Mouse (Mus musculus) macrophage (primary cell): Measurements from ENCODE around the gene Pramel1. TPM values are rescaled to one million over a fixed set of nuclear protein-coding genes. Genes with fewer than 3 reads are reported as not detected.
"Not testable (repeated sequence)": the region's sequence is repeated elsewhere in the genome, so short reads cannot be mapped to it uniquely, and the experiment has no call there.

Experiments used
- H3K27ac ChIP-seq: fragments of 350-480 bp; formaldehyde crosslinking; 2 replicates; pipeline ENCODE4 v1.9.0; 2021
- H3K36me3 ChIP-seq: fragments of 350-480 bp; formaldehyde crosslinking; 2 replicates; pipeline ENCODE4 v1.9.0; 2021; ENCODE audit errors: inconsistent target
- H3K4me3 ChIP-seq: fragments of 350-480 bp; formaldehyde crosslinking; 2 replicates; pipeline ENCODE4 v1.9.0; 2021; ENCODE audit errors: inconsistent target
- H3K79me2 ChIP-seq: fragments of 350-480 bp; formaldehyde crosslinking; 2 replicates; pipeline ENCODE4 v1.9.0; 2021; ENCODE audit errors: inconsistent target
- WGBS: methylation state at CpG from one replicate; pipeline ENCODE4 v1.1.7; 2026; ENCODE audit warnings: inconsistent platforms; ENCODE audit not compliant: missing documents; 5-methylcytosine and 5-hydroxymethylcytosine counted together
- polyA plus RNA-seq: library from polyadenylated mRNA; stranded (reverse); fragments of 250-400 nt; gene quantifications from 3 replicates; pipeline ENCODE4 v1.2.4, GENCODE M21; 2018; ENCODE audit warnings: inconsistent platforms
- total RNA-seq, 78 experiments: library from RNA; depleted of rRNA; stranded (reverse); fragments of 250-400 nt; gene quantifications; 1 replicate in 9 of 78; 2 replicates in 24 of 78; 3 replicates in 43 of 78; 4 replicates in 2 of 78; pipeline ENCODE4 v1.2.4; 2018; ENCODE audit warnings: inconsistent platforms in 56 of 78

Pramel1 gene
- not detected for total RNA-seq (2018; cell fraction: chromatin; rRNA removed)
- not detected for total RNA-seq (2018; cell fraction: cytosol; rRNA removed)
- not detected for total RNA-seq (2018; cell fraction: nucleus; rRNA removed)
- not detected in 3 replicates for polyA plus RNA-seq

DNA sequence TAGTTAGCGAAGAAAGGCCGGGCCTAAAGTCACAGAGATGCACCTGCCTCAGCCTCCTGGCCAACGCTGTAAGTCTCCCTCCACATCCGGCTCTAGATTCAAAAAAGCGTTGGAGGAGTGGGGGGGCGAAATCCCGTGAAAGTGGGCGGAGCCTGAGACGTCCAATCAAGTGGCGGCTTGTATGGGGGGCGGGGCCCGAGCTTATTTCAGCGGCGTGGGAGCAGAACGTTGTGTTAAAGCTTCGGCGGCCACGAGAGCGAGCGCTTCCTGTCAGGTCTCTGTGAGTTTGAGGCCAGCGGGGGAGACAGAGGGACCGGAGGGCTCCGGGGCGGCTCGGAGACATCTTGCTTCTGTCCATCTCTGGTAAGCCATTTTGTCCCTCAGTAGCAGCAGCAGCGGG is at the start of gene Pramel1:
Gene Pramel1 (plus strand): TSS at position 248 of the 400 bp plus-strand sequence.
- H3K27ac ChIP-seq: no peak within 1 kb of the TSS
- H3K36me3 ChIP-seq: no peaks in the 10 kb centered on the region
- no peak within 1 kb of the TSS for H3K4me3 ChIP-seq
- WGBS: 85% methylated on average over 23 of the region's 26 CpGs
- H3K79me2 ChIP-seq: no peaks in the 10 kb centered on the region

DNA sequence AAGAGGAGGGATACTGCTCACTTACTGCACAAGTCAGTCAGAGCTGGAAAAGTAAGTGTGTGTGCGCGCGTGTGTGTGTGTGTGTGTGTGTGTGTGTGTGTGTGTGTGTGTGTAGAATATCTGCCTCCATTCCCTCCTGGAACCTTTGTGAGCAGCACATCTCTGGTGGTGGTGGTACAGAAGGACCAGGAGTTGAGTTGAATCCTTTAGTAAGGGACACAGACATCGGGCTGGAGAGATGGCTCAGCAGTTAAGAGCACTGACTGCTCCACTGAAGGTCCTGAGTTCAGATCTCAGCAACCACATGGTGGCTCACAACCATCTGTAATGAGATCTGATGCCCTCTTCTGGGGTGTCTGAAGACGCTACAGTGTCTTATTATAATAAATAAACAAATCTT is 48.7 kb upstream of the Pramel1 start:
- WGBS: 91% methylated on average over 5 of the region's 5 CpGs
- H3K4me3 ChIP-seq, H3K36me3 ChIP-seq, H3K27ac ChIP-seq, H3K79me2 ChIP-seq: not testable (repeated sequence)

DNA sequence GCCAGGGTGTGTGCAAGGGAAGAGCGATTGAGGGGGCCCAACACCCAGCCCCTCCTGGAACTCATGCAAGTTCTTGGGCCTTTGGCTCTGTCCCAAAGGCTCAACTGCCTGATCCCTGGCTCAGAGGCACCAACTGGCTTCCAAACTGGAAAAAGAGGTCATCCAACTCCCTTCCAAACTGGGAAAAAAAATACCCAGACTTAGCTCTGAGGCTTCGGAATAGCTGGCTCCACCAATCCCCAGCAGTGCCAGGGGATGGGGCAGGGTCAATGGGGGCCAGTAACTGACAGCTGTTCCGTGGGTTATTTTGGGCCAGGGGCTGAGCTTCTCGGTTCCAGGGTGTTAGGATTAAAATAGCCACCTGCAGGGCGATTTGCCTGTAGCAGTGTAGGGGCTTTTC is 45.5 kb upstream of the Pramel1 start:
- no peaks in the 10 kb centered on the region for H3K79me2 ChIP-seq
- 34% methylated on average over 5 of the region's 5 CpGs for WGBS
- H3K4me3 ChIP-seq: no peak overlapping the region

DNA sequence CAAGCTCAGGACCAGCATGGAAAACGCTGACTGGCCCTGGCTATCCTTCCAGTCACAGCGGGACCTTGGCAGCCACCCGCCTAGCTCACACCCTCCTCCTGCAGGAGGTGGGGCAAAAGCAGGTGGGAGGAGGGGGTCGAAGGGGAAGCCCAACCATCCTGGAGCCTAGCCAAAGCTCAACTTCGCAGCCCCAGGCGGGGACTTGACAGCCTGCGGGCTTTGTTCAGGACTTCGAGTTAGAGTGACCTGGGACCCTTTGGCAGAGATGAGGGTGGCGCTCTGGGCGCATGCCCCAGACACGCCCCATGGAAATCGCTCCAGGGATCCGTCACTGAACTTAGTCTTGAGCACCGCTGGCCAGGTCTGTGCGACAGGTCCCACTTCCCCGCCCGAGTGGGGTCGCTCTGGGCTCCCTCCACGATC is 44.7 kb upstream of the Pramel1 start, which contains the start of gene Lrrc38:
Gene Lrrc38 (plus strand): TSS at position 274 of the 423 bp plus-strand sequence.
- Histone ChIP-seq H3K27ac (no peak within 1 kb of the TSS), H3K4me3 (no peak within 1 kb of the TSS), H3K79me2 (no peaks in the 10 kb centered on the region), H3K36me3 (no peaks in the 10 kb centered on the region)
- 3% methylated on average over 19 of the region's 19 CpGs for WGBS

More for the DNA sequence above, 45.5 kb upstream of the Pramel1 start:
- no peak overlapping the region for H3K27ac ChIP-seq
- H3K36me3 ChIP-seq: no peaks in the 10 kb centered on the region

DNA sequence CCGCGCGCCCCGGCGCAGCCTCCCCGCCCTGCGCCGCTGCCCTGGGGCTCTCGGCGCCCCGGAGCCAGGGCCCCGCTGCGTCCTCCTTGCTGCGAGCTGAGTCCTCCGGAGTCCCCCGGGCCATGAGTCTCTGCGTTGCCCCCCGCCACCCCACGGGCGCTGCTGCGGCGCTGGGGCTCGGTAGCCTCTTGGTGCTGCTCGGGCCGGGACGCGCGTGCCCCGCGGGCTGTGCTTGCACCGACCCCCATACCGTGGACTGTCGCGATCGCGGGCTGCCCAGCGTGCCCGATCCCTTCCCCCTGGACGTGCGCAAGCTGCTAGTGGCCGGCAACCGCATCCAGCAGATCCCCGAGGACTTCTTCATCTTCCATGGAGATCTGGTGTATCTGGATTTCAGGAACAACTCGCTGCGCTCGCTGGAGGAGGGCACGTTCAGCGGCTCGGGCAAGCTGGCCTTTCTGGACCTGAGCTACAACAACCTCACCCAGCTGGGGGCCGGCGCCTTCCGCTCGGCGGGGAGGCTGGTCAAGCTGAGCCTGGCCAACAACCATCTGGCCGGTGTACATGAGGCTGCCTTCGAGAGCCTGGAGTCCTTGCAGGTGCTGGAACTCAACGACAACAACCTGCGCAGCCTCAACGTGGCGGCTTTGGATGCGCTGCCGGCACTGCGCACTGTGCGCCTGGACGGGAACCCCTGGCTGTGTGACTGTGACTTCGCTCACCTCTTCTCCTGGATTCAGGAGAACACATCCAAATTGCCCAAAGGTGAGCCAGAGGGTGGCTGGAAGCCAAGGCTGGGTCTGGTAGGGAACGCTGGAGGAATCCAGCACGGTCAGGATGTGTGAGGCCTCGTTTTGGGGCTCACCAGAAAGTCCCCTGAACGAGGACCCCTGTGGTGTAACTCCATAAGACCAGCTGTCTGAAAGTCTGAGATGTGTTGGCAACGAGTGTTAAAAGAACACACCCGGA is 43.9 kb upstream of the Pramel1 start:
- H3K27ac ChIP-seq: no peak overlapping the region
- H3K36me3 ChIP-seq: no peaks in the 10 kb centered on the region
- H3K4me3 ChIP-seq: no peak overlapping the region
- WGBS: 8% methylated on average over 66 of the region's 72 CpGs
- H3K79me2 ChIP-seq: no peaks in the 10 kb centered on the region

GRCm38 (mm10) chr4:143352301-143352700 is 41.9 kb upstream of the Pramel1 start:
- no peak overlapping the region for H3K4me3 ChIP-seq
- H3K79me2 ChIP-seq: no peaks in the 10 kb centered on the region
- WGBS: 86% methylated on average over 4 of the region's 4 CpGs

DNA sequence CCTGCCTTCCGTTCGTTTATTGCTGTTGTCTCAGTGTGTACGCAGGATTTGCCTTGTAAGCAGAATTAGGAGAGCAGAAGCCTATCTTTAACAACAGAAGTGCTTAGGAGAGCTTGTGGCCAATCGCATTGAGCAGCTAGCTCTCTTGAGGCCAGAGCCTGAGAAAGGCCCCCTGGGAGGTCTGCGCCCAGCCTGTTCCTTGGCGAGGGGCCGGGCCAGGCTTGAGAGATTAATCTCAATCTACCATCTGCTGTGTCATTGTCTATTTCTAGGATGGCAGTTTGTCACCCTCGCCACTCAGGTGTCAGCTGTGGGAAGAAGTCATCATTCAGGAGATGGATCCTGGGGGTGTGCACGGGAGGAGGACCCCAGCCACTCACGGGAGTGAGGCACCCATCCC is 32.7 kb upstream of the Pramel1 start:
- Histone ChIP-seq H3K27ac (no peak overlapping the region), H3K36me3 (no peaks in the 10 kb centered on the region), H3K79me2 (no peaks in the 10 kb centered on the region), H3K4me3 (no peak overlapping the region)
- WGBS: 53% methylated on average over 10 of the region's 10 CpGs

More at GRCm38 (mm10) chr4:143352301-143352700, 41.9 kb upstream of the Pramel1 start:
- H3K36me3 ChIP-seq: no peaks in the 10 kb centered on the region
- H3K27ac ChIP-seq: no peak overlapping the region

GRCm38 (mm10) chr4:143366415-143367041 is 27.7 kb upstream of the Pramel1 start:
- Histone ChIP-seq H3K4me3 (no peak overlapping the region), H3K36me3 (no peaks in the 10 kb centered on the region)
- 73% methylated on average over 15 of the region's 15 CpGs for WGBS

DNA sequence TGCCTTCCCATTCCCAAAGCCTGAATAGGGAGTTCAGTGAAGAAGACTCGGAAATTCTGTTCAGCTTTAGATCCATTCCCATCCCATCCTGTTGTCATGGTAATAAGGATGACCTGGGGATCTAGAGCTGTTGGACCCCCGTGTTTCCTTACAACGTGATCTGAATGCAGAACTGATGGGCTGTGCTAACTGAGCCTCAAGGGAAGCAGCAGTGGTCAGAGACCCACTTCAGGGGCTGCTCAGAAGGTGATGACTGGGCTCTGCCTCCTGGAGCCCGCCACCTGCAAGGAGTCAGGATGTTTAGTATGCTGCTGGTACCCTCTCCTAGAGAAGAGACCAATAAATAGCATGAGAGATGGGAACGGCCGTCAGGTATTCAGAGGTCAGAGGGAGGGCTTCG is 14.7 kb upstream of the Pramel1 start:
- Histone ChIP-seq H3K27ac (no peak overlapping the region), H3K36me3 (no peaks in the 10 kb centered on the region), H3K4me3 (no peak overlapping the region), H3K79me2 (no peaks in the 10 kb centered on the region)
- 48% methylated on average over 7 of the region's 7 CpGs for WGBS

More at GRCm38 (mm10) chr4:143366415-143367041, 27.7 kb upstream of the Pramel1 start:
- H3K27ac ChIP-seq: no peak overlapping the region
- H3K79me2 ChIP-seq: no peaks in the 10 kb centered on the region

DNA sequence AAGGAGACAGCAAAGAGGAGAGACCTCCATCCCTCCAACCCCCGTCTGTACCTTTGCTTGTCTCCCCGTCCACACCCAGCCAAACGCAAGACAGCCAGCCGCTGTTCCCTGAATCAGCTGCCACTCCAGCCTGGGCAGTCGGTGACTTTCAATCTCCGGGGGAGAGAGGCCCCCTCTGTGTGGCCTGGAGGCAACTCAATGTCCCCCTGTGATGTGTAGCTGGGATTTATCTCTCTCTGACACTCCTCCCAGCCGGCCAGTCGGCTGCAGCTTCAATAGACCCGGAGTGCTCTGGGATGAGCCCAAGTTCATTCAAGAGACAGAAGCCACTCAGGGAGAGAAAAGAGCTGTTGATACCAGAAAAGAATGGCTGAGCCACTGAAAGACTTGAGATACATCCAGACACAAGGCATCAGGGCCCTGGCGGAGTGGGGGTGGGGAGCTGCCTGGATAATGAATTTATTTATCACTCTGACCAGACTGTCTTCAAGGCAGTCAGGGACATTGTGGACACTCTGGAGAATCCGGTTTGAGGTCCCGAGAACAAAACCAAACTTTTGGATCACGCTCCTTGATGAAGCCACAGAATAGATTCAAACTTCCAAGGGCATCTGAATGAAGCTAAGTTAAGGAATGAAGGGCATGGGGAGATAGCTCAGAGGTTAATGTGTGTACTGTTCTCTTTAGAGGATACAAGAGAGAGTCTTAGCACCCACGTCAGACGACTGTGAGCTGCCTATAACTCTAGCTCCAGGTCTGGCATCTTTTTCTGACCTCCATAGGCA is 14.1 kb upstream of the Pramel1 start:
- H3K79me2 ChIP-seq: no peaks in the 10 kb centered on the region
- no peak overlapping the region for H3K4me3 ChIP-seq
- H3K36me3 ChIP-seq: no peaks in the 10 kb centered on the region
- WGBS: 44% methylated on average over 14 of the region's 15 CpGs
- H3K27ac ChIP-seq: no peak overlapping the region

GRCm38 (mm10) chr4:143380716-143381004 is 13.6 kb upstream of the Pramel1 start:
- no peak overlapping the region for H3K27ac ChIP-seq
- H3K4me3 ChIP-seq: no peak overlapping the region
- H3K36me3 ChIP-seq: no peaks in the 10 kb centered on the region
- WGBS: 4% methylated on average over 5 of the region's 5 CpGs
- H3K79me2 ChIP-seq: no peaks in the 10 kb centered on the region

GRCm38 (mm10) chr4:143382163-143382562 is 12.1 kb upstream of the Pramel1 start:
- H3K36me3 ChIP-seq: no peaks in the 10 kb centered on the region
- H3K79me2 ChIP-seq: no peaks in the 10 kb centered on the region
- WGBS: 90% methylated on average over 3 of the region's 3 CpGs
- no peak overlapping the region for H3K27ac ChIP-seq
- H3K4me3 ChIP-seq: no peak overlapping the region

DNA sequence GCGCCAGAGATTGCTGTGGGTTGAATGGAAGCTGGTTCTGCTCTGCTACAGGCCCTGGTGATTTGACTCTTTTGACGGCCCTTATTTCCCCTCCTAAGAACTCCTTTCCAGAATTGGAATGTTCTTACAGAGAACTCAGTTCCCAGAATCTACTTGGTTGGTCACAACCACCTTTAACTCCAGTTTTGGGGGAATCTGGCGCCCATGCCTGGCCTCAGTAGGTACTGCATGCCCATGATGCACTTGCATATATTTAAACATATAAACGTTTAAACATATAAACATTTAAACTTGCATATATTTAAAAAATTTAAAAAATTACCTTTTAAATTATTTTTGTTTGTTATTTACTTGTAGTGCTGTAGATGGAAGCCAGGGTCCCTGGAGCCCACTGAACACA is 10.6 kb upstream of the Pramel1 start:
- no peak overlapping the region for H3K27ac ChIP-seq
- H3K36me3 ChIP-seq: no peaks in the 10 kb centered on the region
- 39% methylated on average over 4 of the region's 4 CpGs for WGBS
- no peaks in the 10 kb centered on the region for H3K79me2 ChIP-seq
- no peak overlapping the region for H3K4me3 ChIP-seq

DNA sequence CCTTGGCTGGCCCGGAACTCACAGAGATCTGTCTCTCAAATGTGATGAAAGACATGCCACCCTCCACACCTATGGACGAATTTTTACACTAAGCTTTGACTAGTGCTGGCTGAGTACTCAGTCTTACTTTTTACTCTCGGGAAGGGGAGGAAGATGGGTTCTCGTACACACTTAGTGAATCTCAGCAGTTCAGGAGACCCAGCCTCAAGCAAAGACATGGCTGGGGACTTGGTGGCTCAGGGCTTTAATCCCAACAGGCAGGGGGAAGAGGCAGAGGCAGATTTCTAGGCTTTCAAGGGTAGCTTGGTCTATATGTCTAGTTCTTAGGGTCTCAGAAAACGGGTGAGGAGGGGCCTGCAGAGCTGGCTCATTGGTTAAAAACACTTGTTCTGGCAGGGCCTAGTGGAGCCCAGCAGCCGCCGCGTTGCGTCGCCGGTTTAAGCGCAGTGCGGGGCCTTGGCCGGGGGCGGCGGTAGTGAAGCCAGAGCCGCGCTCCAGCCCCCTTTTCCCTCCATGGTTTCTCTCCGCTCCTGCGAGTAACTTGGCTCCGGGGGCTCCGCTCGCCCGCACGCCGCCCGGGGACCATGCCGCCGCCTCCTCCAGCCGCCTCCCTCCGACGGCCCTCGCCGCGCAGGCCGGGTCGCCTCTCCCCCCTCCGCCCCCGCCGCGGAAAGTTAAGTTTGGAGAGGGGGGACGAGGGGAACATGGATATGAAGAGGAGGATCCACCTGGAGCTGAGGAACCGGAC is 5.1 kb upstream of the Pramel1 start:
- WGBS: 12% methylated on average over 27 of the region's 43 CpGs
- H3K4me3 ChIP-seq: no peak overlapping the region
- no peak overlapping the region for H3K27ac ChIP-seq
- no peaks in the 10 kb centered on the region for H3K79me2 ChIP-seq
- H3K36me3 ChIP-seq: no peaks in the 10 kb centered on the region
